Mouse (Mus musculus) heart, adult 2 months (tissue): ENCODE measurements around the gene Ttll6.

Source experiments
- CTCF ChIP-seq: fragments of 200-600 bp; IDR thresholded peaks from 2 replicates; pipeline ENCODE4 v1.8.1; 2022; ENCODE audit warnings: antibody characterized with exemption, mild to moderate bottlenecking, moderate library complexity
- EP300 ChIP-seq: fragments of 200-500 bp; IDR thresholded peaks from 2 replicates; pipeline ENCODE4 v1.6.1; 2011; ENCODE audit warnings: low read depth, low read length, control low read depth; ENCODE audit not compliant: insufficient read depth

- no peak for TF ChIP-seq CTCF
- no peak for TF ChIP-seq EP300
These were observed 69.0 kb downstream of the Ttll6 start for GRCm38 (mm10) chr11:96202401-96203081.
